Mouse (Mus musculus): Measurements from ENCODE around the gene Polr3a.

Gene Polr3a

DNA sequence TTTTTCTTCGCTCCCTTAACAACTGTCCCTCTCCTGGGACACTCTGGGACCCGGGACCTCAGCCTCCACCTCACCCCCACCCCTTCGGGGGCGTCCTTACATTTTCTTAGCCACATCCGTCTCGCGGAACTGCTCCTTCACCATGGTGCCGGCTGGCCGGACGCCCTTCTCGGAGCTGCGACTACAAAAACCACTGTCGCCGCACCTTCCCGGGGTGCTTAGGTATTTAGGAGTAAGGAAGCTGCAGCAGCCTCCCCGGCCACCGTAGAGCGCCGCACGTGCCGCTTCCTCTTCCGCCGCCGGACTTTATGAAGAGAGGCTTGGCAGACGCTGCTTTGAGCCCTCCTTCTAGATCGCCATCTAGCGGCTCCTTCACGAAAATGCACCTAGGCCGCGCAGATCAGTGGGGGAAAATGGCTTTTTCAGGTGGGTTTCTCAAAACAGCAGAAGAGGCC is at the start of gene Polr3a, which contains the start of gene Rps24:
Gene Polr3a, minus strand, starts transcription at position 286 of the 455 bp plus-strand sequence.
Gene Rps24, plus strand, starts transcription at position 353 of the 455 bp plus-strand sequence.
- DNase-seq (ENCODE audit: inconsistent age in 2 of 2, low spot score in 1 of 2) = peak; percentile 92 to 97

GRCm38 (mm10) chr14:24534865-24535545 is 48.1 kb upstream of the Polr3a start:
- peak; percentile 5 to 31 for DNase-seq (ENCODE audit: inconsistent age in 2 of 2, low spot score in 1 of 2)

DNA sequence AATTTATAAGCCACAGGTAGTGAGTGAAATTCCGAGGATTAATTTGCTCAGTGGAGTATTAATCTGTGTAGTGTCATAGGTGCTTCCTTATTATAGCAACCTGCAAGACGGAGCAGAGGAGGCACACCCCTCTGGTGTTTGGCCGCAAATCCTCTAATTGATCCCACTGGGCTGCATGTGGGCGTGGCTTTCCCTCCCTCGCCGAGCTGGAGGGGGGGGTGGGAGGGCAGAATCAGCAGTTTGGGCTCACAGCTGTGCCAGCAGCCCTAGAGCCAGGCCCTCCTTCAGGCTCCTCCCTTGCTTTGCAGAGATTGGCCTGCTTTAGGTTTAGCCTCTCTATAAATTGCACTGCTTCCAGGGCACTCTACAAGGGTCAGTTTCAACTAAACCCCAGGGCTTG is 43.4 kb upstream of the Polr3a start:
- DNase-seq (ENCODE audit: inconsistent age in 2 of 2, low spot score in 1 of 2) = no peak

DNA sequence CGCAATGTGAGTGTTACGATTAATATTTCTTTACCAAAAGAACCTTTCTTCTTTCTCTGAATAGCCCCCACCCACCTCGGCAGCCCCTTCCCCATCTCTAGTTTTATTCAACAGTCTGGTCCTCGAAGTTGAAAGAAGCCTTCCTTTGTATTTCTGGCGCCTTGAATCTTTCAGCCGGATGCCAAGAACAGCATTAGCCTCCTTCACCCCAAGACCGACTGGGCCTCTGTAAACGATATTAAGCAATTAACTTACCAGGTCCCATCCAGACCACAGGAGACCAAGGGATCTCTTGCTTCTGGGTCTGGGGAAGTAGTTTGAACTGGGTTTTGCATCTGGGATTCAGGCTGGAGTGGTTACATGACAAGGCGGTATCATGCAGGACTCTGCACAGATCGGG is 39.6 kb upstream of the Polr3a start:
- no peak for DNase-seq (ENCODE audit: inconsistent age in 2 of 2, low spot score in 1 of 2)

GRCm38 (mm10) chr14:24525677-24526415 is 39.0 kb upstream of the Polr3a start:
- DNase-seq (ENCODE audit: inconsistent age in 2 of 2, low spot score in 1 of 2) = no peak

DNA sequence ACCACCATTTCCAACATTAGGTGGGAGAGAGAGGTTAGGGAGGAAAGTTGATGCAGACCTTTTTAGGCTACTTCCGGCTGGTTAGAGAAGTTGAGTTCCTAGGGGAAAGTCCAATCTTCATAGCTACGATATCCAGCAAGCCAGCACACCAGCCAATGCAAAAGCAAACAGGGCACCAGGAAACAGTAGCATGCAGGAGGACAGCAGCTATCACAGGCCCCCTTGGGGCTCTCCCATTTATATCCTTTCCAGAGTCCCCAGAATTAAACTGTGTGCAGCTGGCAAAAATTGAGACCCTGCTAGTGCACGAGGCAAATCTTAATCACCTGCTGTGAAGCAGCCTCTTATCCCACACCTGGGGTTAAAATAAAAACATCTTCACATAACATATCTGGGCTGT is 38.3 kb upstream of the Polr3a start:
- DNase-seq (ENCODE audit: inconsistent age in 2 of 2, low spot score in 1 of 2) = no peak

DNA sequence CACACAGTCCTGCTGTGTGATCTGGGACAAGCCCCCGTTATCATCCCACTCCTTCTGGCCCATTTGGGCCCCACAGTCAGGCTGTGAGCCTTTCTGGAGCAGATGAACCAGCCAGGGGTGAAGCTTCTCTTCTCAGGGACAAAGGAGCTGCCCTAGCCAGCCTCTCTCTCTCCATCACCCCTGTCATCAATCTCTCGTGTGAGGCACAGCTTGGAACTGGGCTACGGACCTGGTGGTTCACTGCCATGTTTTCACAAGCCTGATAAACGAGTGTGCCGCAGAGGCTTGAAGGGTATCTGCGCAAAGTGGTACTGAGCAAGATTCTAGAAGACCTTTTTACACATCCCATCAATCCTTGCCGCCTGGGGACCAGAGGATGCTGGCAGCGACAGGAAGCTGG is 34.7 kb upstream of the Polr3a start:
- no peak for DNase-seq (ENCODE audit: inconsistent age in 2 of 2, low spot score in 1 of 2)

GRCm38 (mm10) chr14:24512527-24513161 is 25.8 kb upstream of the Polr3a start:
- no peak for DNase-seq (ENCODE audit: inconsistent age in 2 of 2, low spot score in 1 of 2)

DNA sequence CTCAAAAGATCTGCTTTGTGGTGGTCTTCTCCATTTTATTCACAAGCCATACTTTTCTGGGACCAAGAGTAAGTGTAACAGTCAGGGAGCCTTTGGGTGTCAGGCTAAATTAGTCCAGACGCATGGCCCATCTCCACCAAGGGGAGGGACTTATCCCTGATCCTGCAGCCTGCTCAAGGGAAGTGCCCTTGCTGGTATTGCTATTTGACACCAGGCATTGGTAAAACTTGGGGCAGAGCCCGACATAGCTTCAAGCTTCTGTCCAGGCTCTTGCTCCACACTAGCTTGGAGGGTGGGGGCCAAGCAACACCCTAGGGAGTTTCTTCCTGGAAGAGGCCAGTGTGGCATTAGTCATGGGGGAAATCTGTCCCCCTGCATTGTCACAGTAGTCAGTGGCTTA is 23.8 kb upstream of the Polr3a start:
- no peak for DNase-seq (ENCODE audit: inconsistent age in 2 of 2, low spot score in 1 of 2)

GRCm38 (mm10) chr14:24510218-24510617 is 23.4 kb upstream of the Polr3a start:
- peak in 1 of 2 experiments; percentile 21 for DNase-seq (ENCODE audit: inconsistent age in 2 of 2, low spot score in 1 of 2)

GRCm38 (mm10) chr14:24509557-24509956 is 22.7 kb upstream of the Polr3a start:
- peak in 1 of 2 experiments; percentile 33 for DNase-seq (ENCODE audit: inconsistent age in 2 of 2, low spot score in 1 of 2)

- no peak for DNase-seq (ENCODE audit: inconsistent age in 2 of 2, low spot score in 1 of 2)
Measured at GRCm38 (mm10) chr14:24508070-24508773, 21.4 kb upstream of the Polr3a start.

DNA sequence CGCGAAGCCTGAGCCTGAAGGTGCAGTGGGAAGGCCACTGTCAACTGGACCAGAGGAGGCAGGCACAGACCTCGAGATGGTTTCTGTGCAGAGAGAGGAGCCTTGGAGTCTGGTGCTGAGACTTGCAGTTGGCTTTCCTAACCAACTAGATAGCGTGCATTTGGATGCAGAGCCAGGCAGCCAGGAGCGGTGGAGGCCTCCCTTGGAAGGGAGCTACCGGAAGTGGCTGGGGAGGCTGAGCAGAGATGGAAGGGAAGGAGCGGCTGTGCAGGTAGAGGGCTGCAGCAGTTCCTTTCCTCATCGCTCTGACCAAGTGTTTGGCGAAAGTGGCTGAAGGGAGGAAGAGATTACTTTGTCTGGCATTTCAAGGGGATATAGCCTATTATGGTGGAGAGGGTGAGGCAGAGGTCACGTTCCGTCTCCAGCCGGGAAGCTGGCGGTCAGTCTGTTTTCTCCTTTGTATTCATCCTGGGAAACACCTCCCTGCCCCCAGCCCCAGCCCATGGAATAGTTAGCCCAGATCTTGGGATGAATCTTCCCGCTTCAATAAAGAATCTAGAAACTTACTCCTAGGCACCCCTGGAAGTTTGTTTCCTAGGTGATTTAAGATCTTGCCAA is 20.7 kb upstream of the Polr3a start:
- DNase-seq (ENCODE audit: inconsistent age in 2 of 2, low spot score in 1 of 2) = no peak

DNA sequence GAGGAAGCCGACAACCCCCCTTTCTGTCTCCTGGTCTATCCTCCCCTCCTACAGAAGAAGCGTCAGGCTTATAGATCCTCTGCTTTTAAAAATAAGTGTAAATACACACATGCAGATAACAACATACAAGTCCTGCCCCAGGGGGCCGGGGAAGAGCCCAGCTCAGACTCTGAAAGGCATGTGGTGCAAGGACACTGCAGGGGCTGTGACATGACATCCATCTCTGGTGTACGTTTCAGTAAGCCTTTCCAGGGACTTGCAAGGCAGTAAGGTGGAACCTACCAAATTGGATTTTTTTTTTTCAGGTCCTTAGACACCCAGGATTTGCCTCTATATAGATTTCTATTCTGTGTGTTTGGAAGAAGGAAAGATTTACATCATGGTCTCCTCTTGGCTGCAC is 14.4 kb upstream of the Polr3a start:
- no peak for DNase-seq (ENCODE audit: inconsistent age in 2 of 2, low spot score in 1 of 2)

DNA sequence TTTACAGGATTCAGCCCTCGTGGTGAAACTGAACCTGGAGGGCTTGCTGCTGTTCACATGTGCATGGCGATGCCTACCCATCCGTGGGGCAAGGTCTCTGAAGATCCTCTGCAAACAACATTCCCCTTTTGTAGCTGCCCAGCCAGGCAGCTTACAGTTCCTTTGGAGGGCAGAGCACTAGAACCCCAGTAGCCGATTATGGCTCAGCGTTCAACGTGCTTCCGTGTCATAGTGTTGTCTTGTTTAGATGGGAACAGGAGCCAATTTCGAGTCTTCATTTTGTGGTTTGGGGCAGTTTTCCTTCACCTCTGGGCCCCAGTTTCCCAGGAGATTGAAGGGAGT is 14.0 kb upstream of the Polr3a start:
- DNase-seq (ENCODE audit: inconsistent age in 2 of 2, low spot score in 1 of 2) = no peak

DNA sequence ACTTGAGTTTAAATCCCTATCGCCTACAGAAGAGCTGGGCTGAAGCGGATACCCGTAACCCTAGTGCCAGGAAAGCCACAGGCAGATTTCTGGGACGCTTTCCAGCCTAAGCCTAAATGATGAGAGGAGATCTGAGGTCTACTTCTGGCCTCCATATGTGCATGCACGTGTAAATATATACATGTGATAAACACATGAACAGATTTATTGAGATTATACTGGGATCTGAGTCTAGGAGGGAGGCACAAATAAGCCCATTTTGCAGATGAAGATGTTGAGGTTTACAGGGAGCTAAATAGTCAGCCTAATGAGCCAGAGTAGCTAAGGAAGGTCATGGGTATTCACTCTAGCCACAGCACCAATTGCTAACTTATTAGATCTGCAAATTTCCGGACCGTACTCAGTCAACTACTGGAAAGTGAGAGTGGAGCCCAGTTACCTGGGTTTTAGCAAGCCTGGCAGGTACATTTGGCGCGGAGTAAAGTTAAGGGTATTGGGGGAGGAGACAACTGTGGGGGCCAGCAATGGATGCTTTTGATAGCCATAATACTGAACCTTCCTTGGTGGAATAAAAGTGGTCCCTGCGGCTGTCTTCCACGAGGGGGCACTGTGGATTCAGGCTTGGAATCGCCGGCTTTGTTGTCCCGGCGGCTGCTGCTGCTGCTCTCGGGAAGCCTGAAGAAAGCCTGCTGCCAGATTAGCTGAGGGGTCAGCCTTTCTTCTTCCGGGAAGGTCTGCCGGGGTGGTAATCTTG is 13.4 kb upstream of the Polr3a start:
- DNase-seq (ENCODE audit: inconsistent age in 2 of 2, low spot score in 1 of 2) = peak; percentile 82 to 95

DNA sequence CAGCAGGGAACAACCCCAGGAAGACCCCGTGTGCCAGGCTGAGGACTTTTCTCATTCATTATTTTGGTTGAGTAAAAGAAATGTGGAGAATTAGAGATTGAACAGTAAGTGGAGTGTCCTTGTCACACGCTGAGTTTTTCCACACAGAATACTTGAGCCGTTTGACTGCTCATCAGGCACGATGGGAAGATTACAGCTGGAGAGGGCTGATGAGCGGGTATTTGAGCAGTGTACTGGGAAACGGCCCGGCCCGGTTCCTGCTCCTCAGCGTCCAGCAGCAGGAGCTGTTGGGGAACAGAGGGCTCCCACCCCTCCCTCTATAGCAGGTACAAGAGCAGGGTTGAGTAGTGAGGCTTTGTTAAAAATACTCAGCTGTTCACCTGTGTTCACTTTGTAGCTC is 12.6 kb upstream of the Polr3a start:
- DNase-seq (ENCODE audit: inconsistent age in 2 of 2, low spot score in 1 of 2) = no peak

DNA sequence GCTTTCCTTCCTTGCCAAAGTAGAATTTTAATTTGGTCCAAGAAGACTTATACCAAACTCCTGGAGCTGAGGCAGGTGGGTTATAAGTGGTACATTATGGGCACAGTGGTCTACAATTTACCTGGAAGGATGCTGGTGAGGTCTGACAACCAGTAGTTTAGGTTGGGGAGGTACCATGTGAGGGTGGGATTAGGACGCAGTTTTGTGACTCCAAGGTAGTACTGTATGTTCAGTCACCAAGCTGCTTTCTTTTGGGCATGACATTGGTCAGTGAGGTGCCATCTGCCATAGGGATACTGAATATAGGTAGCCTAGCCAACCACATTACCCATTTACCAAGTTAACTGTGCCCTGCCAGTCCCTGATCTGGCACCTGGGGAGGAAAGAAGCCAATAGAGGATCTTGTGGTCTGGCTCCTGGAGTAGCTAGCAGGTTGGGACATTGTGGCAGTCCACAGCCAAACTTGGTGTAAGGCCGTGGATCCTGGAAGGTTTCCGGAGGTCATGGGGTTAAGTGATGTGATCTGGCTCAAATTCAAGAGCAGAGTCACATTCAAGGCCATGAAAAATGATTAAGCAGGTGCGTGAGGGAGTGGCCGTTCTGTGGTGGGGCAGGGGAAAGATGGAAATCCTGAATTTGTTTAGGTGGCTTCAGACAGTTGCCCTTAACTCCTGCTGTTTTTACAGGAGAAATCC is 11.8 kb upstream of the Polr3a start:
- peak; percentile 73 to 89 for DNase-seq (ENCODE audit: inconsistent age in 2 of 2, low spot score in 1 of 2)

- DNase-seq (ENCODE audit: inconsistent age in 2 of 2, low spot score in 1 of 2) = no peak
Measured at GRCm38 (mm10) chr14:24497443-24497842, 10.6 kb upstream of the Polr3a start.

GRCm38 (mm10) chr14:24496507-24496906 is 9.6 kb upstream of the Polr3a start:
- DNase-seq (ENCODE audit: inconsistent age in 2 of 2, low spot score in 1 of 2) = peak in 1 of 2 experiments; percentile 32

Measured in adrenal gland, adult (tissue).